Mouse (Mus musculus): ENCODE results near the gene Arhgef33.

DNA sequence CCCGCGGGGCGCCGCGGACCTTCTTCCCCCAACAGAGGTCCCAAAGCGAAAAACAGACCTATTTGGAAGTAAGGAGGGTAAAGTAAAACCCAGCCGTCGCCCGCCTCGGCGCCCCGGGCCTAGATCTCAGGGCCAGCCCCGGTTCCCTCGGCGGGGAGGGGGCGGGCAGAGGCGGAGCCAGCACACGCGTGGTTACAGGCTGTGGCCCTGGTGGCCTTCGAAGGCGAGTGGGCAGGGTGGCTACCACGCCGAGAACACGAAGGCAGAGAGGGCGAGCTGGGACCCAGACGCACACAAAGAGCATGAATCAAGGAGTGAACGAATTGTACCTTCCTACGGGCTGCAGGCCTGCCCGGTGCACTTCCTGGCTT, 66.5 kb downstream of the Arhgef33 start:
- no peak for TF ChIP-seq ZNF384 (IDR thresholded peaks at IDR 0.05; ENCODE audit: low read depth, low read length)
- TF ChIP-seq MAFK (IDR thresholded peaks at IDR 0.05; ENCODE audit: insufficient read depth, low read depth, low read length): no peak
- no peak for TF ChIP-seq HCFC1 (IDR thresholded peaks at IDR 0.05; ENCODE audit: borderline replicate concordance, insufficient read depth, low read length)
- TF ChIP-seq ZC3H11A (IDR thresholded peaks at IDR 0.05; ENCODE audit: borderline replicate concordance, low read depth, low read length): no peak
- no peak for TF ChIP-seq CHD2 (IDR thresholded peaks at IDR 0.05; ENCODE audit: low read depth, low read length)

Data from ES-E14 (cell line).